Mouse (Mus musculus): ENCODE measurements around the gene Klf16.
A peak's percentile ranks its signal among the peaks of the same experiment; 100 is the strongest.

The Klf16 gene

DNA sequence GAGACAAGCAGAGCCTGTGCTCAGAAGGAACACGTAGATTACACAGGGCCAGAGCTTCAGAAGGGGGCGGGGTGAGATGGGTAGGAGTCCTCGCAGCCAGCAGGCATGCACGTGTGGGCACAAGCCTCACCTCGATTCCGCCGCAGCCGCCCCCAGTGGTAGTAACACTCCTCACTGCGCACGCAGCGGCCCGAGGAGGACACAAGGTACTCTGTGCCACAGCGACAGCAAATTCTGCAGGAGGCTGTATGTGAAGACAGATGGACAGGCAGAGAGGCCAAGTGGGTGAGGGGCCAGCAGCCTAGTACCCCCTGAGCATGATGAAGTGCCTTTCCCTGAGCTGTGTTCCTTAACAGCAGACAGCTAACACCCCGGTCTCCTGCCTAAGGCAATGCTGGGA, 33.2 kb downstream of the Klf16 start:
- no peak for DNase-seq (ENCODE audit: low read depth, low spot score)

DNA sequence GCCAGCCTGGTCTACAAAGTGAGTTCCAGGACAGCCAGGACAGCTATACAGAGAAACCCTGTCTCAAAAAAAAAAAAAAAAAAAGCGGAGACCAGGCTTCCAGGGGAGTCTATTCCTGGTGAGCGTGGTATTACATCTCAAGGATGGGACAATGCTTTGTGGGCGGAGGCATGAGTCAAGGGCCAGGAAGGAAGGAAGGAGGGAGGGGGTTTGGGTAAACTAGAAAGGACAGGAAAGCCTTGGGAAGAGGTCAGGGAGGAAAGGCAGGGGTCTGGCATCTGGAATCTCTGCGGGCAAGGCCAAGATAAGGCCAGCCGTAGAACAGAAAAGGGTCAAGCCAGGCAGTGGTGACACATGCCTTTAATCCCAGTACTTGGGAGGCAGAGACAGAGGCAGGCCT, 37.6 kb downstream of the Klf16 start:
- DNase-seq (ENCODE audit: low read depth, low spot score), result no peak

DNA sequence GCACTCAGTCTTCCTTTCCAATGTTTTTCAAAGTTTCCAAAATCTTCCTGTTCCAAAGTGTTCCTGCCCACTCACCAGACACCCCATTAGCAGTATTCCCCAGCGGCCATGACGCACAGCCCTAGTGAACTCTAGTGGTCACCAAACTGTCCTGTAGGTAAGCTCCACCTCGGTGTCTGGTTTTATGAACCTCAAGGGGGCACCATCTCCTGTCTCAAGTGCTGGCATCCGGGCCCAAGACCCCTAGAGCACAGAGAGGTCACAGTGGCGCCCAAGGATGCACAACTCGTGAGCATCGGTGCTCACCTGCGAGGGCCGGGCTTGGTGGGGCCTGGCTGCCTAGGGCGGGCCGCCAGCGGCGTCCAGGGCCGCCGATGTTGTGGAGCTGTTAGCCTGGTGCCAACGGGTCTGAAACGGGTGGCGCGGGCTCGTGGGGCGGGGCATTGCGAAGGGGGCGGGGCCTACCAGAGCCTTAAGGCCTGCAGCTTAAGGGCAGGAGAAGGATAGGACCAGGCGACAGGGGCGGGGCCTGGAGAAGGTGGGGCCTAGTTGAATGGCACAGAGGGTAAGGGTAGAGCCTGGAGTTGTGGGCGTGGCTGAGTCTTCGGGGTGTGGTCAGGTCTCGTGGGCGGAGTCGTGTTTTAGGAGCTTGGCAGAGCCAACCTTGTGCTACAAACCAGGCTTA, 38.3 kb downstream of the Klf16 start, which contains the start of gene Atp8b3:
Atp8b3 (minus strand) TSS at position 415 of the 685 bp plus-strand sequence.
- DNase-seq (ENCODE audit: low read depth, low spot score), result peak; percentile 79

DNA sequence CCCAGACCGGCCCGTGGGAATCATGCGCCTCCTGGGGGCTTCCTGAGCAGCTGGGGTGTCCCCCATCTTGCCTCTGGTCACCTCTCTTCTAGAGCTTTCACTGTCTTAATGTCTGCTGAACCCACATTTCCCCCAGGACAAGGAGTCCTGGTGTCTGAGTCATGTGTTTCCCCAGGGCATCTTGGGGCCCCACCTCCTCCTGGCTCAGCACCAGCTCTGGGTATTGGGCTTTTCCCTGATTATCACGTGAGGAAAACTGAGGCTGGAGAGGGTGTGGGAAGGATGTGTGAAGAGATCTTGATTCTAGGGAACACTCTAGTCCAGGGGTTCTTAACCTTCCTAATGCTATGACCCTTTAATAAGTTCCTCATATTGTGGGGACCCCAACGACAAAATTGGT, 38.9 kb downstream of the Klf16 start:
- no peak for DNase-seq (ENCODE audit: low read depth, low spot score)

DNA sequence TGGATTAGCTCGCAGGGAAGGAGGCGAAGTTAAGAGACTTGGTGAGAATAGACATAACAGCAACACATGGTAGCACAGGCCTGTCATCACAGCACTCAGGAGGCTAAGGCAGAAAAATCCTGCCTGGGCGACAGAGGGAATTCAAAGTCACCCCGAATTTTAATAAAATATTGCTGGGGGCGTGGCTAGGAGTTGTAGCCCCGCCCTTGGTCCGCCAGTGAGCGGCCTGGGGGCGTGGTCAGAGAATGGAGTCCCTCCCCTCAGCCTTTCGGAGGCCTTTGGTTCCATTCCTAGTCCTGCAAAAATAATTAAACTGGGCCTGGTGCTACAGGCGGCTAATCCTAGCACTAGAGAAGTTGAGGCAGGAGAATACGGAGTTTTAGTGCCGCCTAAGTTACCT, 41.4 kb downstream of the Klf16 start:
- DNase-seq (ENCODE audit: low read depth, low spot score), result no peak

DNA sequence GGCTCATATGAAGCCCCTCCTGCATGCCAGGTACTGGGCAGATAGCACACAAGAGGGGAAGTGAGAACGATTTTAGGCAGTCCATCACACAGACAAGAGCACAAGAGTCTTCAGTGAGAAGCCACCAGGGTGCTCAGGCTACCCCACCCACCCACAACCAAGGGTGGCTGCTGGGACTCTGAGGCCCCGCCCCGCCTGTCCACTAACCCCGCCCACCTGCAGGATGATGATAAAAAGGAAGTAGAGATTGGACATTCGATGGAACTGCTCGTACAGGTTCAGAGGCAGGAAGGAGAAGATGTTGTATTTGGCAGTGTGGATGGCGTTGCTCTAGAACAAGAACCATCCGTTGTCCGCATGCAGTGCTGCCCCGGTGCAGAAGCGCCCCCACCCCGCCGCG, 42.0 kb downstream of the Klf16 start:
- DNase-seq (ENCODE audit: low read depth, low spot score), result no peak

DNA sequence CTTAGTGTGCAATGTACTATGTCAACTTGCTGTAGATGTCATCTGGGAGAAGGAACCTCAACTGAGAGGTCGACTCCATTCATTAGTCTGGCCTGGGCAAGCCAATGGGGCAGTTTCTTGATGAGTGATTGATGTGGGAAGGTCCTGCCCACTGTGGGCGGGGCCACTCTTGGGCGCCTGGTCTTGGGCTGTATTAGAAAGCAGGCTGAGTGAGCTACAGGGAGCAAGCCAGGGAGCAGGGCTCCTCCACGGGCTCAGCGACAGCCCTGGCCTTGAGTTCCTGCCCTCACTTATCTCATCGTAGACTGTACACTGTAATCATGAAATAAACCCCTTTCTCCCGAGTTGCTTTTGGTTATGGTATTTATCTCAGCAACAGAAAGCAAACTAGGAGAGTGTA, 43.4 kb downstream of the Klf16 start:
- peak; percentile 39 for DNase-seq (ENCODE audit: low read depth, low spot score)

DNA sequence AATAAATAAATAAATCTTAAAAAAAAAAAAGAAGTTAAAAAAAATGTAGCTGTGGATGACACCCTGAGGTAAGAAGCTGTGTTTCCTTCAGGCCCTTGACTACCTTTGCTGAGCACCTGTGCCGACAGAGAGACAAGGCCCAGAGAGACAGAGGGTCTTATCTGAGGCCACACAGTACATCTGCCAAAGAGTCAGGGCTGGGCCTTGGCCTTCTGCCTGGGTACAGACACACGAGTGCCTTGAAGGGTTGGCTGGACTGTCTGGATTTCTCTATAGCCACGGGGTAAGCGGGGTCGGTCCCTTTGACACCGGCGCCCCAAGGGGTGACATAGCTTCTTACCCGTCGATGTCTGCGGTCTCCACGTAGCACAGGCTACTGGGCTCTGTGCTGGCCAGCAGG, 44.3 kb downstream of the Klf16 start:
- no peak for DNase-seq (ENCODE audit: low read depth, low spot score)

DNA sequence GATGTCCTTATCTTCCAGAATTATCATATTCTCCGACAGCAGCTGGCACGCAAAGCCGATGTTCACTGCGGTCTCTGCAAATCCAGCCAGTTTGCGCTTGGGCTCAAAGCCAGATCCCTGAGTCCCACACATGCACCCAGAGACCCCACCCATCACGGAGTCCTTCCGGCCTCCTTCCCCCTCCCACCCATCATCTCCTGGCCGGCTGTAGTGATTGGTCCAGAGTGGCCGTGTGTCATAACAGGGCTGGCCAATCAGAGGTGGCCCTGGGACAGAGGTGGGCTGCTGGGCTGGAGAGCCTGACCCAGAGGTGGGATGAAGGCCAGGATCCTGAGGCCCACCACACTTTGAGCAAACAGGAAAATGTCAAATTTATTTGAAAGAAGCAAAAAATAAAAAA, 50.9 kb downstream of the Klf16 start:
- peak; percentile 50 for DNase-seq (ENCODE audit: low read depth, low spot score)

DNA sequence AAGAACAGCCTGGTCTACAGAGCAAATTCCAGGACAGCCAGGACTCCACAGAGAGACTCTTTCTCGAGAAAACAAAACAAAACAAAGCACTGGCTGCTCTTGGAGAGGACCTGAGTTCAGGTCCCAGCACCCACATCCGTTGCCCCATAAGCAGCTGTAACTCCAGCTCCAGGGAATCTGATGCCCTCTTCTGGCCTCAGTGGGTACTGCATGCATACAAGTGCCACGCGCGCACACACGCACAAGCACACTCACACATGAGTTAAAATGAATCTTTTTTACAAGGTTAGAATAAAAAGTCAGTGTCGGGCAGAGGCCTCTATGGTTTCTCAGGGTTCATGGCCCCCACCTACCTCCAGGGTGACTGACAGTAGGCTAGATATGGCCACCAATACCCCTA, 53.8 kb downstream of the Klf16 start:
- DNase-seq (ENCODE audit: low read depth, low spot score), result no peak

DNA sequence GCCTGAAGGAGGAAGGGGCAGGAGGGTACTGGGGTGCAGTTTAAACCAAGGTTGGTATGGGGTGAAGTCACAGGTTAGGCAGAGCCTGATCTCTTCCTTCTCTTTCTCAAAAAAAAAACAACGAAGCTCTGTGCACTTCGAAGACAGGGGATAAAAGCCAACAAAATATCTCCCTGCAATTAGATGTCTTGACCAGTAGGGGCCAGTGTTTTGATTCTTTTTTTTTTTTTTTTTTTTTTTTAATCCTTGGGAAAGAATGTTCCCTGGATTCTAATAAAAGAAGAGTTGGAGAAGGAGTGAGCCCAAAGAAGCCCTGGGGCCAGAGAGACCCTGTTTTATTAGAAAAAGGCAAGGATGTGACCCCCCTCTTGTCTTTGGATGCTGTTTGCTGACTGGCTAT, 57.8 kb downstream of the Klf16 start:
- no peak for DNase-seq (ENCODE audit: low read depth, low spot score)
